Mouse (Mus musculus) naive thymus-derived CD4-positive, alpha-beta T cell, adult 5 months (primary cell): ENCODE measurements around the gene Plekhm3. TPM values are rescaled to one million over a fixed set of nuclear protein-coding genes. Genes with fewer than 3 reads are reported as not detected.

Experiments used
- polyA plus RNA-seq: library from polyadenylated mRNA; unstranded; fragments of 100-300 nt; shearing (Covaris generic); gene quantifications from one replicate; pipeline ENCODE4 v1.2.1, GENCODE M21; 2017

The Plekhm3 gene
- polyA plus RNA-seq = 26.8 TPM

DNA sequence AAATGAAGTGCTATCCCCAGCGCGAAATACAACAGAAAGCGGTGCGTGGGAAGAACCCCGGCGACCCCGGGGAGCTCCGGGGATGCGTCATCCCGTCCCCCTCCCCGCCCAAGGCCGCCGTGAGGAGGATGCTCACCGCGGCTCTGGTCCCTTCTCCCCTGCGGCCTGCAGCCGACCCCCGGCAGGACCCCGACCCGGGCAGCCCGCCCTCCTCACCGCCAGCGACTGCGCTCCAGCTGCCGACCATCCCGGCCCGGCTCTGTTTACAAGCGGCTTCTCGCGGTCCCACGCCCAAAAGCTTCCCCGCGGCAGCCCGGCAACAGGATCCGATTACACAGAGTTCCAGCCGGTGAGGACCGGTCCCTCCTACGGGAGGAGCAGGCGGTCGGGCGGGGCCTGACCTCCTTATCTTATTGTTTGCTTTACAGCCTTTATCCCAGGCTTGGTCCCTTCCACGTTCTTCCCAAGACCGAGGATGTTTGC lies at the start of gene Plekhm3:
Gene Plekhm3 (minus strand): TSS at position 346 of the 483 bp plus-strand sequence.

DNA sequence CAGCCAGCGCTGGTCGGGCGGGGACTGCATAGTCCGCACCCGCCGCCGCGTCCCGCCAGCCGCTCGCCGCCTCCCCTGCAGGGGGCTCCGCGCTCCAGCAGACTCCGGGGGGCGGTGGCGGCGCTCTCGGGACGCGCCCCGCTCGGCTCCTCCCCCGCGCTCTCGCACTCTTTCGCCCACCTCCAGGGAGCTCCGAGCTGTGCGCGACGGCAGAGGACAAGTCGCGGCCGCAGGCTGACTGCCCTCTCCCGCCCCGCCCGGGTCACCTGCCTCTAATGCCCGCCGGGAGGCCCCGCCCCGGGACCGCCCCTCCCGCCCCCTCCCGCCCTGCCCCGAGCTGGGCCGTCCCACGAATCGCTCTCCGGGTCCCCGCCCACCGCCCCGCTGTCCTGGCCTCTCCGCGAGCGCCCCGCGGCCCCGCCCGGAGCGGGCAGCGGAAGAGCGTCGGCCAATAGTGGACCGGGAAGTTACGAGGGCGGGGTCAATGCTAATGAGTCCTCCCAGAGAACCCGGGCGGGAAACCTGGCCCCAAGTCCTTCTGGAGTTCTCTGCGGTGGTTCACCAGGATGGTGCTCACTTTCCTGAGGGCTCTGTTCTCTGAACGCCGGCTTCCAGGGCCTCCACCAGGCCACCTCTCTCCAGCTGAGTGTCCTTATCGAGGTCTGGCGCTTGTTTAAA lies 219.0 kb downstream of the Plekhm3 start, which contains the start of gene Fzd5:
Gene Fzd5 (minus strand): TSS at position 250 of the 678 bp plus-strand sequence.

Other genes starting within 250 kb of the Plekhm3 start
- gene Fzd5, start 219.1 kb downstream of the Plekhm3 start, polyA plus RNA-seq = 2.6 TPM
- gene Akr1cl, start 75.9 kb upstream of the Plekhm3 start, polyA plus RNA-seq = 0.93 TPM
- gene Cryge, start 94.3 kb upstream of the Plekhm3 start, polyA plus RNA-seq = not detected
- gene Crygd, start 106.6 kb upstream of the Plekhm3 start, polyA plus RNA-seq = not detected
- gene Crygc, start 116.9 kb upstream of the Plekhm3 start, polyA plus RNA-seq = not detected
- not detected for gene Crygb, start 125.5 kb upstream of the Plekhm3 start, polyA plus RNA-seq
- gene Cryga, start 146.5 kb upstream of the Plekhm3 start, polyA plus RNA-seq = not detected
- not detected for gene Gm28845, start 162.7 kb upstream of the Plekhm3 start, polyA plus RNA-seq
- gene D630023F18Rik, start 166.4 kb upstream of the Plekhm3 start, polyA plus RNA-seq = not detected
- 5.0 TPM for gene Idh1, start 229.7 kb upstream of the Plekhm3 start, polyA plus RNA-seq
- gene Pikfyve, start 229.9 kb upstream of the Plekhm3 start, polyA plus RNA-seq = 27.1 TPM